Mouse (Mus musculus) hindbrain, embryonic 13.5 days (tissue): ENCODE measurements around the gene C3. TPM values are rescaled to one million over a fixed set of nuclear protein-coding genes. Genes with fewer than 3 reads are reported as not detected.

Experiments used
- ATAC-seq: fragments of 200-750 bp; cut with Nextera tagmentation; 2 replicates; pipeline ENCODE4 v1.8.0; 2017; ENCODE audit warnings: moderate TSS enrichment; ENCODE audit not compliant: low FRiP score
- H3K27ac ChIP-seq: fragments of 300-500 bp; sonication (generic); 2 replicates; pipeline ENCODE4 v1.5.1; 2015; ENCODE audit warnings: inconsistent platforms, mild to moderate bottlenecking, moderate library complexity
- H3K27me3 ChIP-seq: fragments of 300-500 bp; sonication (generic); 2 replicates; pipeline ENCODE4 v1.6.1; 2015; ENCODE audit warnings: mild to moderate bottlenecking, inconsistent platforms
- H3K36me3 ChIP-seq: fragments of 300-500 bp; sonication (generic); 2 replicates; pipeline ENCODE4 v1.6.1; 2015; ENCODE audit warnings: mild to moderate bottlenecking, inconsistent platforms
- H3K4me1 ChIP-seq: fragments of 300-500 bp; sonication (generic); replicated peaks from 2 replicates; pipeline ENCODE4 v1.6.1; 2015; ENCODE audit warnings: inconsistent platforms
- H3K4me2 ChIP-seq: fragments of 300-500 bp; sonication (generic); 2 replicates; pipeline ENCODE4 v1.6.1; 2015; ENCODE audit warnings: inconsistent platforms, mild to moderate bottlenecking, moderate library complexity
- H3K4me3 ChIP-seq: fragments of 300-500 bp; sonication (generic); 2 replicates; pipeline ENCODE4 v1.5.1; 2015; ENCODE audit warnings: mild to moderate bottlenecking, inconsistent platforms
- H3K9ac ChIP-seq: fragments of 300-500 bp; sonication (generic); 2 replicates; pipeline ENCODE4 v1.6.1; 2015; ENCODE audit warnings: mild to moderate bottlenecking, inconsistent platforms
- H3K9me3 ChIP-seq: fragments of 300-500 bp; sonication (generic); 2 replicates; pipeline ENCODE4 v1.6.1; 2016; ENCODE audit warnings: inconsistent platforms
- WGBS: fragments of 180-500 bp; shearing (Covaris S2); methylation state at CpG from one replicate; pipeline ENCODE4 v1.1.7; 2015; 5-methylcytosine and 5-hydroxymethylcytosine counted together
- polyA plus RNA-seq: library from polyadenylated mRNA; unstranded; fragments of >200 nt; fragmentation: Nextera tagmentation; extraction: Ambion mirVana; gene quantifications from 2 replicates; pipeline ENCODE4 v1.2.1, GENCODE M21; 2015

Gene C3
- polyA plus RNA-seq, 1 experiment from 2014 or later: 1.3 TPM

- H3K4me3 ChIP-seq: no peak overlapping the region
- no peaks in the 10 kb centered on the region for H3K4me1 ChIP-seq
- no peaks in the 10 kb centered on the region for H3K36me3 ChIP-seq
- H3K27me3 ChIP-seq: no peaks in the 10 kb centered on the region
- H3K4me2 ChIP-seq: no peak overlapping the region
- no peaks in the 10 kb centered on the region for H3K9me3 ChIP-seq
- 91% methylated on average over 3 of the region's 3 CpGs for WGBS
- H3K27ac ChIP-seq: no peak overlapping the region
- H3K9ac ChIP-seq: no peak overlapping the region
- no peak for ATAC-seq
These were observed 20.0 kb downstream of the C3 start for GRCm38 (mm10) chr17:57207938-57208337.

GRCm38 (mm10) chr17:57201841-57202724 is 25.9 kb downstream of the C3 start:
- Histone ChIP-seq H3K27me3 (no peaks in the 10 kb centered on the region), H3K36me3 (no peaks in the 10 kb centered on the region), H3K4me1 (no peaks in the 10 kb centered on the region), H3K4me3 (no peak overlapping the region), H3K27ac (no peak overlapping the region), H3K9me3 (no peaks in the 10 kb centered on the region), H3K9ac (no peak overlapping the region), H3K4me2 (no peak overlapping the region)
- 90% methylated on average over 10 of the region's 10 CpGs for WGBS
- no peak for ATAC-seq

- no peak for ATAC-seq
- Histone ChIP-seq H3K36me3 (no peaks in the 10 kb centered on the region), H3K4me2 (no peak overlapping the region), H3K27me3 (no peaks in the 10 kb centered on the region), H3K4me1 (no peaks in the 10 kb centered on the region), H3K9me3 (no peaks in the 10 kb centered on the region), H3K9ac (no peak overlapping the region), H3K4me3 (no peak overlapping the region), H3K27ac (no peak overlapping the region)
- 79% methylated on average over 3 of the region's 3 CpGs for WGBS
These were observed 29.7 kb downstream of the C3 start for GRCm38 (mm10) chr17:57198252-57198651.

GRCm38 (mm10) chr17:57195326-57196010 is 32.5 kb downstream of the C3 start:
- Histone ChIP-seq H3K36me3 (no peaks in the 10 kb centered on the region), H3K4me2 (no peak overlapping the region)
- no peak for ATAC-seq

GRCm38 (mm10) chr17:57194771-57195170 is 33.2 kb downstream of the C3 start:
- no peaks in the 10 kb centered on the region for H3K27me3 ChIP-seq

More at GRCm38 (mm10) chr17:57195326-57196010, 32.5 kb downstream of the C3 start:
- no peak overlapping the region for H3K27ac ChIP-seq
- H3K9ac ChIP-seq: no peak overlapping the region
- no peaks in the 10 kb centered on the region for H3K9me3 ChIP-seq
- WGBS: 83% methylated on average over 8 of the region's 8 CpGs
- no peak overlapping the region for H3K4me3 ChIP-seq
- no peaks in the 10 kb centered on the region for H3K4me1 ChIP-seq
- H3K27me3 ChIP-seq: no peaks in the 10 kb centered on the region

GRCm38 (mm10) chr17:57194041-57194507 is 33.9 kb downstream of the C3 start, which contains the start of gene Tnfsf14:
Tnfsf14 (minus strand) TSS chr17:57194177.
- no peak within 1 kb of the TSS for H3K9ac ChIP-seq
- no peak for ATAC-seq
- H3K4me3 ChIP-seq: no peak within 1 kb of the TSS
- H3K36me3 ChIP-seq: no peaks in the 10 kb centered on the region
- WGBS: 84% methylated on average over 11 of the region's 11 CpGs
- H3K4me2 ChIP-seq: no peak within 1 kb of the TSS
- no peak within 1 kb of the TSS for H3K27ac ChIP-seq
- H3K4me1 ChIP-seq: no peaks in the 10 kb centered on the region
- no peaks in the 10 kb centered on the region for H3K27me3 ChIP-seq
- no peaks in the 10 kb centered on the region for H3K9me3 ChIP-seq

More at GRCm38 (mm10) chr17:57194771-57195170, 33.2 kb downstream of the C3 start:
- Histone ChIP-seq H3K36me3 (no peaks in the 10 kb centered on the region), H3K4me3 (no peak overlapping the region), H3K4me1 (no peaks in the 10 kb centered on the region), H3K9me3 (no peaks in the 10 kb centered on the region), H3K27ac (no peak overlapping the region), H3K4me2 (no peak overlapping the region), H3K9ac (no peak overlapping the region)
- 82% methylated on average over 3 of the region's 3 CpGs for WGBS
- no peak for ATAC-seq

- no peaks in the 10 kb centered on the region for H3K27me3 ChIP-seq
- no peak overlapping the region for H3K9ac ChIP-seq
- no peak overlapping the region for H3K4me2 ChIP-seq
- H3K9me3 ChIP-seq: no peaks in the 10 kb centered on the region
- no peak overlapping the region for H3K27ac ChIP-seq
- no peaks in the 10 kb centered on the region for H3K4me1 ChIP-seq
- no peak overlapping the region for H3K4me3 ChIP-seq
- WGBS: 93% methylated on average over 12 of the region's 12 CpGs
- no peak for ATAC-seq
- no peaks in the 10 kb centered on the region for H3K36me3 ChIP-seq
These were observed 39.3 kb downstream of the C3 start for GRCm38 (mm10) chr17:57188510-57189192.

- no peaks in the 10 kb centered on the region for H3K4me1 ChIP-seq
- H3K27ac ChIP-seq: no peak overlapping the region
- 79% methylated on average over 2 of the region's 2 CpGs for WGBS
- H3K36me3 ChIP-seq: no peaks in the 10 kb centered on the region
- no peaks in the 10 kb centered on the region for H3K27me3 ChIP-seq
- no peak overlapping the region for H3K9ac ChIP-seq
- no peak overlapping the region for H3K4me3 ChIP-seq
- H3K9me3 ChIP-seq: no peaks in the 10 kb centered on the region
- no peak overlapping the region for H3K4me2 ChIP-seq
- no peak for ATAC-seq
These were observed 42.3 kb downstream of the C3 start for GRCm38 (mm10) chr17:57185641-57186040.

GRCm38 (mm10) chr17:57182871-57183270 is 45.1 kb downstream of the C3 start:
- H3K27me3 ChIP-seq: no peaks in the 10 kb centered on the region

GRCm38 (mm10) chr17:57180363-57180762 is 47.6 kb downstream of the C3 start:
- no peak overlapping the region for H3K27ac ChIP-seq
- H3K27me3 ChIP-seq: no peaks in the 10 kb centered on the region
- no peak overlapping the region for H3K4me3 ChIP-seq
- no peaks in the 10 kb centered on the region for H3K9me3 ChIP-seq
- H3K36me3 ChIP-seq: no peaks in the 10 kb centered on the region
- 40% methylated on average over 8 of the region's 8 CpGs for WGBS
- H3K9ac ChIP-seq: no peak overlapping the region
- no peaks in the 10 kb centered on the region for H3K4me1 ChIP-seq
- no peak overlapping the region for H3K4me2 ChIP-seq
- ATAC-seq: no peak

More at GRCm38 (mm10) chr17:57182871-57183270, 45.1 kb downstream of the C3 start:
- no peak overlapping the region for H3K4me2 ChIP-seq
- no peak overlapping the region for H3K9ac ChIP-seq
- WGBS: 77% methylated on average over 3 of the region's 3 CpGs
- ATAC-seq: no peak
- H3K36me3 ChIP-seq: no peaks in the 10 kb centered on the region
- no peaks in the 10 kb centered on the region for H3K9me3 ChIP-seq
- no peaks in the 10 kb centered on the region for H3K4me1 ChIP-seq
- H3K27ac ChIP-seq: no peak overlapping the region
- H3K4me3 ChIP-seq: no peak overlapping the region

GRCm38 (mm10) chr17:57173351-57173750 is 54.6 kb downstream of the C3 start:
- Histone ChIP-seq H3K4me3 (no peak overlapping the region), H3K4me1 (no peaks in the 10 kb centered on the region), H3K9me3 (no peaks in the 10 kb centered on the region), H3K36me3 (no peaks in the 10 kb centered on the region), H3K4me2 (no peak overlapping the region), H3K27me3 (no peaks in the 10 kb centered on the region), H3K9ac (no peak overlapping the region), H3K27ac (no peak overlapping the region)
- no peak for ATAC-seq
- 71% methylated on average over 4 of the region's 4 CpGs for WGBS

- H3K36me3 ChIP-seq: no peaks in the 10 kb centered on the region
- no peaks in the 10 kb centered on the region for H3K27me3 ChIP-seq
- H3K4me1 ChIP-seq: no peaks in the 10 kb centered on the region
- no peak overlapping the region for H3K27ac ChIP-seq
- ATAC-seq: no peak
- H3K4me2 ChIP-seq: no peak overlapping the region
- H3K4me3 ChIP-seq: no peak overlapping the region
- H3K9me3 ChIP-seq: no peaks in the 10 kb centered on the region
- no peak overlapping the region for H3K9ac ChIP-seq
- 85% methylated on average over 5 of the region's 5 CpGs for WGBS
These were observed 55.6 kb downstream of the C3 start for GRCm38 (mm10) chr17:57172378-57172777.
